Mouse (Mus musculus) T-helper 17 cell (primary cell): ENCODE measurements around the gene Ostf1.

Experiments used
- in situ Hi-C, 2 experiments: fragments of 300-600 bp; cut with MboI, MseI; formaldehyde crosslinking; loops; 1 replicate in 1 of 2; 2 replicates in 1 of 2; pipeline ENCODE4 v1.15.1; 2025; ENCODE audit warnings: high pct_unique_total_duplicates in 2 of 2

Ostf1 gene

GRCm38 (mm10) chr19:18599650-18600049 is 32.0 kb downstream of the Ostf1 start:
- in situ Hi-C loops = loop anchor here in 1 of 2 experiments (5.0 kb wide), 1 partner anchor 1332 kb away; no protein-coding TSS in a partner anchor

- in situ Hi-C loops = loop anchor here in 1 of 2 experiments (5.0 kb wide), 1 partner anchor 1332 kb away; no protein-coding TSS in a partner anchor
These were observed 32.6 kb downstream of the Ostf1 start for GRCm38 (mm10) chr19:18599051-18599450.

DNA sequence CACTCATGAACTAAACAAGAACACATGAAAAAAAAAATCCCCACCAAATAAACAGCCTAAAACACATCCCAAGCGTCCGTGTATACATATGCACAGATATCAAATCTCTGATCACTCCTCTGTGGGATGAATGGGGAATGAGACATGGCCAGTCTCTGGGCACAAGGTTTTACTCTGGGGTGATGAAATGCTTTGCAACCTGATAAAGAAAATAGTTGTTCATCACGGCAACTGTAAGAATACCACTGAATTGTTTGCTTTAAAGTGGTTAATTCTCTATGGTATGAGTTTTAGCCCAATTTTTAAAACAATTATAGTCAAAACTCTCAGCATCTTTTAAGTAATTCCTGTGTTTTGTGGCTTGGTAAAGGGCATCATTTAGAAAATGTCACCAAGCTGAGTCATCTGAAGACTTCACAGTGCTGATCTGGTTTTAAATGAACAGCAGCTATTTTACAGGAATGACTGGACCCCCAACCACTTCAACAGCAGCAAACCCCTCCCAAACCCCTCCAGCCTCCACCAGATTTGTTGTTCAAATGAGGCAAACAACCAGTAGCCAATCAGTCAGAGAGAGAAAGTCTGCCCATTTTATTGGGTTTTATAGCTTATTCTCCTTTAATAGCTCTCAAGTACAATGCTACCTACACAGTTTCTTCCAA is 33.2 kb downstream of the Ostf1 start:
- in situ Hi-C loops = loop anchor here in 1 of 2 experiments (5.0 kb wide), 1 partner anchor 1331 kb away; no protein-coding TSS in a partner anchor

DNA sequence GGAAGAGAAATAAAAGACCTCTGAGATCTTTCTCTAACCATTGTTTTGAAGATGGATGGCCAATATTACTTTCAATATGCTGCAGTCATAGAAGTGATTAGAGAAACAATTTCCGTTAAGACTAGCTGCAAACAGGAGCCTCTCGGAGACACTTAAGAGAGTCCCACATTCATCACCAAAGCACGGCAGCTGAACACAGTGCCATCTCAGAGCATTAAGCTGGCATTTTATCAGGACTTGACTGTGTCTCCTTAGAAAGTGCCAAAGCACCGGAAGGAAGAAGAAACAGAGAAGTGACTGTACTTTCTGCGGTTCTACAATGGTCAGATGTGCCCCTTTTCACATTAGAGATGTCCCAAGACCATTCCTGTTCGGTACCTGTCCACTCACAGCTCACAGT is 33.9 kb downstream of the Ostf1 start:
- in situ Hi-C loops = loop anchor here in 1 of 2 experiments (5.0 kb wide), 1 partner anchor 1330 kb away; no protein-coding TSS in a partner anchor

- in situ Hi-C loops = loop anchor here in 1 of 2 experiments (5.0 kb wide), 1 partner anchor 1330 kb away; no protein-coding TSS in a partner anchor
These were observed 34.7 kb downstream of the Ostf1 start for GRCm38 (mm10) chr19:18596876-18597275.

GRCm38 (mm10) chr19:18593722-18594121 is 37.9 kb downstream of the Ostf1 start:
- in situ Hi-C loops = loop anchor here in 1 of 2 experiments (5.0 kb wide), 1 partner anchor 39 kb away; the partner anchor contains the start of genes Nmrk1 and Ostf1

- in situ Hi-C loops = loop anchor here in 1 of 2 experiments (5.0 kb wide), 1 partner anchor 39 kb away; the partner anchor contains the start of genes Nmrk1 and Ostf1
These were observed 38.7 kb downstream of the Ostf1 start for GRCm38 (mm10) chr19:18592919-18593318.

GRCm38 (mm10) chr19:18590942-18591354 is 40.7 kb downstream of the Ostf1 start:
- in situ Hi-C loops = loop anchor here in 1 of 2 experiments (5.0 kb wide), 1 partner anchor 41 kb away; the partner anchor contains the start of genes Nmrk1 and Ostf1

- in situ Hi-C loops = loop anchor here in 1 of 2 experiments (5.0 kb wide), 1 partner anchor 42 kb away; the partner anchor contains the start of genes Nmrk1 and Ostf1
These were observed 41.4 kb downstream of the Ostf1 start for GRCm38 (mm10) chr19:18590234-18590633.

GRCm38 (mm10) chr19:18589276-18589675 is 42.3 kb downstream of the Ostf1 start:
- in situ Hi-C loops = loop anchor here (5.0 kb wide), 2 partner anchors 248 to 1327 kb away; no protein-coding TSS in a partner anchor

- in situ Hi-C loops = loop anchor here (5.0 kb wide), 2 partner anchors 248 to 1326 kb away; no protein-coding TSS in a partner anchor
These were observed 42.8 kb downstream of the Ostf1 start for GRCm38 (mm10) chr19:18588801-18589200.

DNA sequence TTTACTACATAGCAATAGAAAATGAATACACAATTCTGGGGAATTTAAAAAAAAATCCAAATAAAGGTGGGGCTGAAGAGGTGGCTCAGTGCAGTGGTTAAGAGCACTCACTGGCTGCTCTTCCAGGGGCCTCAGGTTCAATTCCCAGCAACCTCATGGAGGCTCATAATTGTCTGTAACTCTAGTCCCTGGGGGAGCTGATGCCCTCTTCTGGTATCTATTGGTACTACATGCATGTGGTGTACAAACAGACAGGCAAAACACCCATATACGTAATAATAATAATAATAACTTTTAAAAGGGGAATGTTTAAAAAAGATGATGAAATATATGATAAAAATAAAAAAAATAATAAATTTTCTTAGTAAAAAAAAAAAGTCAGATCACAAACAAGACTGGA is 43.4 kb downstream of the Ostf1 start:
- in situ Hi-C loops = loop anchor here (5.0 kb wide), 2 partner anchors 249 to 1326 kb away; no protein-coding TSS in a partner anchor

- in situ Hi-C loops = loop anchor here (5.0 kb wide), 2 partner anchors 250 to 1325 kb away; no protein-coding TSS in a partner anchor
These were observed 44.5 kb downstream of the Ostf1 start for GRCm38 (mm10) chr19:18587118-18587517.

DNA sequence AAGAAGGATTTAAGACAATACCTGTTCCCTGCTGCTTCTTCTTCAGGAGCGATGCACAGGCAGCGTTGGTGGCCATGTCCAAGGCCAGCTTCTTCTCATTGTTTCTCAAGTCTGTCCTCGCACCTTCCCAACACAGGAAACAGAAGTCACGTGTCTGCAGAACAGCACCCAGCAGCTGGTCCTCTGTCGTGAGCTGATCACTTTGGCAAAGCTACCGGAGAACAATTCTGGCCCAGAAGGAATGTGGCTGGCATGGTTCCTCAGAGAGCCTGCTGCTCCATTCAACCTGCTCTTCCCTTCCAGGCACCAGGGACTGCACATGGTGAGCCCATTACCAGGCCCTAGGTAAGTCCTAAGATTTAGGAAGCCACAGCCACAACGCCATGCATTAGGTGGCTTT is 47.0 kb downstream of the Ostf1 start:
- in situ Hi-C loops = loop anchor here (5.0 kb wide), 2 partner anchors 253 to 1322 kb away; no protein-coding TSS in a partner anchor

- in situ Hi-C loops = no loop called here
These were observed 47.9 kb downstream of the Ostf1 start for GRCm38 (mm10) chr19:18583706-18584105.

DNA sequence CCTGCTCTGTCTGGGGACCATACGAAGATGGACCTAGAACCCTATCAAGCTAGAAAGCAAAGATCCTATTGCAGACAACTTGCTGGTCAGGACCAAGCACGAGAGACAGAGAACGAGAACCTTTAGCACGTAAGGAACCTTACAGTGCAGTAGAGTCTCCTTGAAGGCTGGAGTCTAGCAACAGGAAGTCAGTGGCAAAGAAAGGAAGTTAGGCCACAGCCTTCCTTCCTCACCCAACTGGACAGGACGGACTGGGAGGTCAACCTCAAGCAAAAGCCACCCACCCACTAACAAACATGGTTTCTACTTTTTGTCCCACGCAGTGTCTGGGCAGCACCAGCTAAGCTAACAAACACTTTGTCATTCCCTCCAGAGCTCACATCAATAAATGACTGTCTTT is 48.7 kb downstream of the Ostf1 start:
- in situ Hi-C loops = no loop called here

- in situ Hi-C loops = no loop called here
These were observed 49.4 kb downstream of the Ostf1 start for GRCm38 (mm10) chr19:18582226-18582625.

- in situ Hi-C loops = no loop called here
These were observed 50.6 kb downstream of the Ostf1 start for GRCm38 (mm10) chr19:18581046-18581445.

GRCm38 (mm10) chr19:18579012-18579358 is 52.6 kb downstream of the Ostf1 start:
- in situ Hi-C loops = loop anchor here in 1 of 2 experiments (5.0 kb wide), 1 partner anchor 253 kb away; no protein-coding TSS in a partner anchor

DNA sequence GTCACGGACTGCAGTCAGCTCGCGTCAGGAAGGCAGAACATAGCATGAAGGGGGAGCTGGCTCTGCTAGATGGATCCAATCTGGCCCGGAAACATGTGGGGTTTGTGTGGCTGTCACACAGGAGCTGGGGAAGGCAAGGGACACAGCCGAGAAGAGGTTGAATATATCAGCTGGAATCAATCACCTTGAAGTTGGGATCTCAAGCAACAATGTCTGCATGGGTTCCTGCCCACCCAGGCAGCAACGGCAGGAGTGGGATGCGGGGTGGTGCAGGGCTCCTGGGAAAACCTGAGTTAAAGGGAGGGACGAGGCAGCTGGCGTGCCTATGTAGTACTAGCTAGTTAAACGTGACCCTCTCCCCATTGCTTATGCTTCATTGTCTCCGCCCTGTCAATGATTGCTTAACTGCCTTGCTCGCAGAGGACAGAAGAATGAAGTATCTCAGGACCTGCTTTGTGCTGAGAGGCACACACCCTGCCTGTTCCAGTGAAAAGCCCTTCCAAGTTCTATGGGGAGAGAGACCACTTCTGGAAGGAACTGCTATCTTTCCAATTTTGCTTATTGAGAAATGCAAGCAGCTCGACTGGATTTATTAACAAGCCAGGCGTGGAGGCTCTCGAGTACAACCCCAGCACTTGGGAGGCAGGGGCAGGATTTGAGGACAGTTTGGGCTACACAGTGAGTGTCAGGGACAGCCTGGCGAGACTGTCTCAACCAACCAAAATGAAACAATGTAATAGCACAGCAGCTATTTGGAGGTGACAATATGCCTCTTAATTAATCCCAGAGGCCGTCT is 53.2 kb downstream of the Ostf1 start:
- in situ Hi-C loops = loop anchor here in 1 of 2 experiments (5.0 kb wide), 1 partner anchor 254 kb away; no protein-coding TSS in a partner anchor

- in situ Hi-C loops = loop anchor here in 1 of 2 experiments (5.0 kb wide), 1 partner anchor 255 kb away; no protein-coding TSS in a partner anchor
These were observed 54.3 kb downstream of the Ostf1 start for GRCm38 (mm10) chr19:18577348-18577747.
